38 mouse cellular contexts compared by ENCODE assay signal in the genomic region with DNA sequence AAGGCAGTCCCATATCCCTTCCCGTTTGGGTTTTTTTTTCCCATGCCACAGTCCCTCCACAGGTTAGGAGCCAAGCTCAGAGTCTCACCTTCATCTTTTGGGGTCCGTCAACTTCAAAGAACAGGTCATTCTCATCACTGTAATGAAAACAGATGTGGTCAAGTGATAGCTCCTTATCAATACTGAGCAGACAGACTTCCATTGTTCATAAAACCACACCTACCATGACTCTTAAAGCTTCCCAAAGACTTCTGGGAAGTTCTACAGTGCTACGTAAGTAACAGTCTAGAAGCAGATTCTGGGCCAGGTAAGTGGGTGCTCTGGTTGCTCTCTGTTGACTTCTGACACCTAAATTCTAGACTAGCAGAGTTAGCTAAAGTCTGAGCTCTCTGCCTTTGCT. TPM values are rescaled to one million over a fixed set of nuclear protein-coding genes. Genes with fewer than 3 reads are reported as not detected.
DNase-seq lines count a peak whose midpoint lies in the region; ATAC-seq and TF ChIP-seq lines count a peak whose summit lies in the region.
"Had no signal": no experiment of that assay in that cellular context is flagged by ENCODE, and none has a peak within 500 bp of the region (broad histone marks: within the 10 kb centered on the region; RNA-seq: fewer than 3 reads in every experiment).

No protein-coding gene starts in this region.

- no peak overlapping the region for H3K4me2 ChIP-seq in heart, embryonic 12.5 days
- 0 out of 2 replicates have a peak overlapping the region, but pooled peaks have one; percentile 11 for H3K4me2 ChIP-seq in liver, embryonic 12.5 days
- H3K4me2 ChIP-seq: kidney, embryonic 15.5 days; limb, embryonic 13.5 days; midbrain, embryonic 11.5 days had no signal

- no peak overlapping the region for H3K27ac ChIP-seq in heart, embryonic 12.5 days (ENCODE audit: poor library complexity, severe bottlenecking)
- H3K27ac ChIP-seq in liver, embryonic 12.5 days, result no peak overlapping the region
- H3K27ac ChIP-seq: kidney, embryonic 15.5 days; layer of hippocampus, adult 2 months; limb, embryonic 13.5 days; stomach, postnatal 0 days had no signal

- no peaks in the 10 kb centered on the region for H3K4me1 ChIP-seq in heart, embryonic 12.5 days (replicated peaks)
- H3K4me1 ChIP-seq in G1E (ENCODE audit: insufficient read depth, low read depth, low read length), result peaks cover 83% of the 10 kb centered on the region
- peaks cover 17% of the 10 kb centered on the region for H3K4me1 ChIP-seq in liver, embryonic 12.5 days
- H3K4me1 ChIP-seq: kidney, embryonic 15.5 days; limb, embryonic 13.5 days had no signal

- DNase-seq in heart, postnatal 4 days, result no peak
- peak; percentile 27 for DNase-seq in G1E (ENCODE audit: low spot score)
- DNase-seq in thymus, postnatal 4 days, result no peak
- no peak for DNase-seq in layer of hippocampus, postnatal 36 days
- DNase-seq: adrenal gland, adult 2 months; cerebellum, adult 11-12 months; cerebellum, adult 9-11 months; forebrain, postnatal 0 days; kidney, adult 18-20 months; kidney, postnatal 36 days; lung, adult 18-20 months; lung, postnatal 4 days; right cerebral cortex, adult 18-20 months; thymus, adult 2 months; thymus, postnatal 36 days had no signal

- no peaks in the 10 kb centered on the region for H3K9me3 ChIP-seq in heart, embryonic 12.5 days (replicated peaks)
- H3K9me3 ChIP-seq in G1E (replicated peaks), result no peaks in the 10 kb centered on the region
- no peaks in the 10 kb centered on the region for H3K9me3 ChIP-seq in liver, embryonic 12.5 days (replicated peaks)
- H3K9me3 ChIP-seq: kidney, embryonic 15.5 days; limb, embryonic 13.5 days had no signal

- H3K9ac ChIP-seq in heart, embryonic 12.5 days, result no peak overlapping the region
- no peak overlapping the region for H3K9ac ChIP-seq in liver, embryonic 12.5 days
- H3K9ac ChIP-seq: forebrain, postnatal 0 days; kidney, embryonic 15.5 days; limb, embryonic 13.5 days had no signal

- no peaks in the 10 kb centered on the region for H3K36me3 ChIP-seq in heart, embryonic 12.5 days
- H3K36me3 ChIP-seq in G1E (replicated peaks), result peaks cover 8% of the 10 kb centered on the region
- H3K36me3 ChIP-seq in liver, embryonic 12.5 days, result no peaks in the 10 kb centered on the region
- H3K36me3 ChIP-seq: kidney, embryonic 15.5 days; limb, embryonic 13.5 days had no signal

- peak; percentile 82; the same call in 1 of the 2 replicates for ATAC-seq in heart, embryonic 12.5 days (ENCODE audit: insufficient number of reproducible peaks, low FRiP score)
- peak; percentile 48 for ATAC-seq in G1E (ENCODE audit: extremely low read depth, insufficient number of reproducible peaks, low FRiP score, poor library complexity, severe bottlenecking)
- peak; percentile 63 for ATAC-seq in liver, embryonic 12.5 days
- peak; percentile 22; the same call in 1 of the 2 replicates for ATAC-seq in megakaryocyte progenitor cell, adult 5-6 weeks (replicated peaks; ENCODE audit: poor library complexity)
- ATAC-seq: activated CD4-positive, CD25-positive, alpha-beta regulatory T cell, adult 4 months; CD4-positive, CD25-positive, alpha-beta regulatory T cell, adult 4 months; forebrain, postnatal 0 days; hindbrain, embryonic 16.5 days; lung, postnatal 0 days; midbrain, embryonic 16.5 days had no signal

- no peaks in the 10 kb centered on the region for H3K27me3 ChIP-seq in heart, embryonic 12.5 days (replicated peaks)
- H3K27me3 ChIP-seq in G1E (ENCODE audit: insufficient read depth, low read length), result no peaks in the 10 kb centered on the region
- no peaks in the 10 kb centered on the region for H3K27me3 ChIP-seq in liver, embryonic 12.5 days (replicated peaks)
- H3K27me3 ChIP-seq: kidney, embryonic 15.5 days; limb, embryonic 13.5 days had no signal

- WGBS in heart, embryonic 12.5 days, result 58% methylated on average over 3 of the region's 3 CpGs
- 36% methylated on average over 3 of the region's 3 CpGs for WGBS in liver, embryonic 12.5 days (ENCODE audit: insufficient replicate concordance)

- no peak overlapping the region for H3K4me3 ChIP-seq in heart, embryonic 12.5 days
- peak overlapping the region; percentile 49; the same call in 1 of the 2 replicates for H3K4me3 ChIP-seq in G1E (ENCODE audit: low read depth, low read length)
- no peak overlapping the region for H3K4me3 ChIP-seq in liver, embryonic 12.5 days
- H3K4me3 ChIP-seq: erythroblast, embryonic 14.5 days; kidney, embryonic 15.5 days; layer of hippocampus, adult 2 months; limb, embryonic 13.5 days had no signal

- TF ChIP-seq CTCF in G1E (IDR thresholded peaks at IDR 0.05; ENCODE audit: low read depth, low read length), result no peak

RNA-seq across cellular contexts. Expression of a gene that starts 1.3 kb away (rescaled TPM):
- 0.17 TPM in 1 of 2 replicates, not detected in the other for polyA plus RNA-seq in heart, embryonic 12.5 days (2016; fragmentation: Nextera tagmentation; extraction: Ambion mirVana)
- under 1 TPM in 1 of 2 experiments, not detected in 1; 0.25 TPM for total RNA-seq in heart, postnatal 4 days (2021)
- total RNA-seq in G1E (2014; fragmentation: Nextera tagmentation) (56.0 and 82.2 TPM in 2 replicates), G1E (2017) (11.2 and 12.2 TPM in 2 replicates)
- polyA plus RNA-seq in G1E (2012), result 0.18 and 0.26 TPM in 2 replicates
- polyA plus RNA-seq in liver, embryonic 12.5 days (2016; fragmentation: Nextera tagmentation; extraction: Ambion mirVana), result 0.38 and 0.44 TPM in 2 replicates
- 1.4 and 1.8 TPM in 2 replicates for total RNA-seq in megakaryocyte progenitor cell, adult 5-6 weeks (2015)
- total RNA-seq in megakaryocyte progenitor cell, adult 5-6 weeks (2017), result 0.37 and 0.96 TPM in 2 replicates
- not detected for total RNA-seq in layer of hippocampus, postnatal 36 days (2021)
- total RNA-seq: forebrain, postnatal 0 days; gastrocnemius, adult 8-10 months; layer of hippocampus, adult 2 months; layer of hippocampus, postnatal 14 days had no signal
- polyA plus RNA-seq: activated CD4-positive, CD25-positive, alpha-beta regulatory T cell, adult 4 months; erythroblast, embryonic 14.5 days; forebrain, embryonic 11.5 days; hindbrain, embryonic 11.5 days; hindbrain, embryonic 16.5 days; kidney, embryonic 15.5 days; midbrain, embryonic 11.5 days; midbrain, embryonic 16.5 days; neural tube, embryonic 11.5 days had no signal

RNA-seq across cellular contexts. Expression of a gene that starts 59.8 kb away (rescaled TPM):
- not detected in 2 replicates for polyA plus RNA-seq in heart, embryonic 12.5 days (2016; fragmentation: Nextera tagmentation; extraction: Ambion mirVana)
- total RNA-seq in heart, postnatal 4 days (2021), result under 1 TPM in 1 of 2 experiments, not detected in 1; 0.14 TPM
- total RNA-seq in G1E (2014; fragmentation: Nextera tagmentation) (not detected in 2 replicates), G1E (2017) (0.17 and 0.22 TPM in 2 replicates)
- not detected in 2 replicates for polyA plus RNA-seq in G1E (2012)
- polyA plus RNA-seq in liver, embryonic 12.5 days (2016; fragmentation: Nextera tagmentation; extraction: Ambion mirVana), result 2.8 and 3.7 TPM in 2 replicates
- not detected in 2 replicates for total RNA-seq in megakaryocyte progenitor cell, adult 5-6 weeks (2015)
- not detected in 2 replicates for total RNA-seq in megakaryocyte progenitor cell, adult 5-6 weeks (2017)
- under 1 TPM; 0.40 to 0.63 TPM for total RNA-seq in layer of hippocampus, postnatal 36 days (2021)
- total RNA-seq: adrenal gland, adult 2 months; common myeloid progenitor, adult 5-6 weeks; gastrocnemius, adult 8-10 months; gastrocnemius, postnatal 4 days; heart, adult 8-10 months had no signal
- polyA plus RNA-seq: adrenal gland, adult 2 months; CD4-positive, CD25-positive, alpha-beta regulatory T cell, adult 4 months; embryonic facial prominence, embryonic 14.5 days; erythroblast, embryonic 14.5 days; midbrain, embryonic 11.5 days; neural tube, embryonic 11.5 days had no signal

Comparison
In these comparisons a context has a peak if more than half of its experiments do, and no peak if none do; other contexts are left out.
1. ATAC-seq: peak in every context shown above with its lines; median percentile 82 in heart, embryonic 12.5 days; 63 in liver, embryonic 12.5 days; 48 in G1E; 22 in megakaryocyte progenitor cell, adult 5-6 weeks.
2. RNA of a gene that starts 1.3 kb away (total RNA-seq): 11.2 to 82.2 TPM in G1E; 0.37 to 1.8 TPM in megakaryocyte progenitor cell, adult 5-6 weeks, 0.25 TPM in heart, postnatal 4 days and not detected in layer of hippocampus, postnatal 36 days; every median in the first group is over 4 times any median in the second.